Mouse (Mus musculus) effector memory CD4-positive, alpha-beta T cell, adult 7 months (primary cell): ENCODE data around the gene Zfp870. TPM values are rescaled to one million over a fixed set of nuclear protein-coding genes. Genes with fewer than 3 reads are reported as not detected.

Source experiments
- polyA plus RNA-seq: library from polyadenylated mRNA; unstranded; fragments of 100-300 nt; shearing (Covaris generic); gene quantifications from one replicate; pipeline ENCODE4 v1.2.1, GENCODE M21; 2017

The Zfp870 gene
- polyA plus RNA-seq = not detected

GRCm38 (mm10) chr17:32891239-32892180 lies at the start of gene Zfp870:
Gene Zfp870, minus strand, starts transcription at chr17:32891642.

DNA sequence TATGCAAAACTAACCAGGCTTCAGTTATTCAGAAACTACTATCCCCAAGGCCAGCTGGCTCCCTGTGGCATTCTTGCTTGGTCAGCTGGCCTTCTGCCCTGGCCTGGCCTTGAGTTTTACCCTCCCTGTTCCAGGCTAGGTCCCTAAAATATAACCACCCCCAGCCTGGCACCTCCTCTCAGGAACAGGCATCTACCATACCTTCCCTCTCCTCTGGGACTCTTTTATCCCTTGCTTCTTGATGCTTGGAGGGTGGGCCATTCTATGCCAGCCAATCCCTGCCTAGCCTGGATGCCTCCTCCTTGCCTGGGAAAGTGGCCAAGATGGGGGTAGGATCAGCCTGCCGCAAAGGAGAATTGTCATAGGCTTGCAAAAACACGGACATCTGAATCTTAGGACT lies 25.7 kb upstream of the Zfp870 start, which contains the start of gene Cyp4f14:
Cyp4f14 (minus strand) TSS at position 212 of the 400 bp plus-strand sequence.

DNA sequence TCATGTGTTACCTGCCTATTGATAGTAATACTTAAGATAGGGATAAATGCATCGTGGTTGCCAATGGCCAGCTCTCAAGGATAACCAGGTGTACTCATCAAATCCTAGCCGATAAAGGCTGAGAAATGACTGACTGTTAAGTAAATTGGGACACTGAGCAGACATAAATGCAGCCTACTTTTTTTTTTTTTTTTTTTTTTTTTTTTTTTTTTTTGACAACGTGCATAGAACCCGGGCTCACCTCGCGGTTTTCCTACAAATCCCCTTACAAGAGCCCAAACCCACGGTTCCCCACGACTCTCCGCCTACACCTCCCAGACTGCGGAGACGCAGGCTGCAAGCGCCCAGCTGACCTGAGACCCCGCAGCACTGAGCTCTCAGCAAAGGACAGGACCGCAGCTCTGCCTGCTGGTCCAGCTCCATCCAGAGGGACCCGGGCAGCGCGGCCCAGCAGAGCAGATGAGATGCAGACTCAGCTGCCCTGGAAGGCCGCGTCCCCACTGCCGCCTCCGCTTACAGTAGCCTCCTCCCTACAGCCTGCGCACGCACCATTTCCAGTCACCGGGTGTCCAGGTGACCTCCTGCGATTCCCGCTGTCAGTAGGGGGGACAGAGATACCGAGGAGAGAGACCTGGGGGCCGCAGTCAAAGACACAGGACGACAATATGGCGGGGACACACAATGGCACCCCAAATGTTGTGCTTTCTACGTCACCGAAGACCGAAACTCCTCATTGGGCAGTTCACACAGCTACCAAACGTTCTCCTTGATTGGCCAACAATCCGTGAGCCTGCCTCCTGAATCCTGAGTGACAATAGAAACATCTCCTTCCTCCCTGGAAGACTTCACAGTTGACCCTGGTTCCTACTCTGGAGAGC lies 61.7 kb downstream of the Zfp870 start, which contains the start of gene Zfp799:
Zfp799 (minus strand) TSS at position 722 of the 878 bp plus-strand sequence.

Other genes with a start within 250 kb of the Zfp870 start
- gene Cyp4f40, start 232.7 kb downstream of the Zfp870 start, polyA plus RNA-seq = 0.23 TPM
- gene Cyp4f15, start 206.0 kb downstream of the Zfp870 start, polyA plus RNA-seq = not detected
- 33.0 TPM for gene Zfp871, start 103.4 kb downstream of the Zfp870 start, polyA plus RNA-seq
- 0.15 TPM for gene Zfp811, start 81.7 kb downstream of the Zfp870 start, polyA plus RNA-seq
- gene Zfp799, start 61.4 kb downstream of the Zfp870 start, polyA plus RNA-seq = 1.5 TPM
- gene Cyp4f14, start 25.7 kb upstream of the Zfp870 start, polyA plus RNA-seq = not detected
- gene Cyp4f13, start 55.8 kb upstream of the Zfp870 start, polyA plus RNA-seq = 40.3 TPM
- gene Zfp472, start 74.2 kb upstream of the Zfp870 start, polyA plus RNA-seq = 15.9 TPM
- gene Zfp952, start 101.5 kb upstream of the Zfp870 start, polyA plus RNA-seq = 5.7 TPM
- 1.7 TPM for gene Zfp763, start 141.8 kb upstream of the Zfp870 start, polyA plus RNA-seq
- gene 4921501E09Rik, start 176.4 kb upstream of the Zfp870 start, polyA plus RNA-seq = not detected
- gene Zfp563, start 197.7 kb upstream of the Zfp870 start, polyA plus RNA-seq = 0.74 TPM
- 0.20 TPM for gene Morc2b, start 248.0 kb upstream of the Zfp870 start, polyA plus RNA-seq